Mouse (Mus musculus) adrenal gland, postnatal 14 days (tissue): ENCODE data around the gene Rtn4rl2. TPM values are rescaled to one million over a fixed set of nuclear protein-coding genes. Genes with fewer than 3 reads are reported as not detected.
"Not testable (repeated sequence)": the region's sequence is repeated elsewhere in the genome, so short reads cannot be mapped to it uniquely, and the experiment has no call there.

Source experiments
- DNase-seq: peaks from one replicate; pipeline ENCODE4 v3.0.0; 2021; ENCODE audit warnings: mixed read lengths
- long read RNA-seq, 2 experiments: library from polyadenylated mRNA; stranded (forward); transcript quantifications; one replicate each; pipeline ENCODE4 v2.0.0; 2021
- total RNA-seq: library from RNA; stranded (reverse); gene quantifications from 2 replicates; pipeline ENCODE4 v1.2.3, GENCODE M21; 2021

Gene Rtn4rl2
- total RNA-seq: 1.6 and 2.6 TPM in 2 replicates
- long read RNA-seq, experiment 1, partial matches to known transcripts: 0 of 4 reads
- long read RNA-seq, experiment 1, other reads (novel, unspliced or antisense): 0 of 4 reads
- long read RNA-seq, experiment 2, partial matches to known transcripts: 0 of 2 reads
- long read RNA-seq, experiment 2, other reads (novel, unspliced or antisense): 0 of 2 reads

GRCm38 (mm10) chr2:84886234-84886731 lies at the start of gene Rtn4rl2:
Gene Rtn4rl2, minus strand, starts transcription at chr2:84886710.
- DNase-seq: peak; percentile 19

- DNase-seq: no peak
Measured at GRCm38 (mm10) chr2:84935065-84935464, 48.6 kb upstream of the Rtn4rl2 start.

- no peak for DNase-seq
Measured at GRCm38 (mm10) chr2:84934649-84935007, 48.1 kb upstream of the Rtn4rl2 start.

GRCm38 (mm10) chr2:84933992-84934648 lies 47.6 kb upstream of the Rtn4rl2 start:
- DNase-seq: no peak

GRCm38 (mm10) chr2:84930186-84930585 lies 43.7 kb upstream of the Rtn4rl2 start:
- no peak for DNase-seq

GRCm38 (mm10) chr2:84919601-84920108 lies 33.1 kb upstream of the Rtn4rl2 start:
- DNase-seq: no peak

- DNase-seq: no peak
Measured at GRCm38 (mm10) chr2:84918188-84918587, 31.7 kb upstream of the Rtn4rl2 start.

- DNase-seq: peak; percentile 65
Measured at GRCm38 (mm10) chr2:84916548-84917320, 30.2 kb upstream of the Rtn4rl2 start.

- no peak for DNase-seq
Measured at GRCm38 (mm10) chr2:84915330-84915729, 28.8 kb upstream of the Rtn4rl2 start.

GRCm38 (mm10) chr2:84913881-84914280 lies 27.4 kb upstream of the Rtn4rl2 start:
- DNase-seq: no peak

GRCm38 (mm10) chr2:84912722-84913121 lies 26.2 kb upstream of the Rtn4rl2 start:
- DNase-seq: no peak

GRCm38 (mm10) chr2:84896686-84897085 lies 10.2 kb upstream of the Rtn4rl2 start:
- DNase-seq: not testable (repeated sequence)

GRCm38 (mm10) chr2:84895495-84896198 lies 9.1 kb upstream of the Rtn4rl2 start:
- DNase-seq: no peak

GRCm38 (mm10) chr2:84893359-84893758 lies 6.8 kb upstream of the Rtn4rl2 start:
- no peak for DNase-seq

GRCm38 (mm10) chr2:84890045-84890340 lies 3.5 kb upstream of the Rtn4rl2 start:
- peak; percentile 87 for DNase-seq

GRCm38 (mm10) chr2:84889316-84890044 lies 3.0 kb upstream of the Rtn4rl2 start:
- no peak for DNase-seq

- peak; percentile 87 for DNase-seq
Measured at GRCm38 (mm10) chr2:84888657-84889315, 2.3 kb upstream of the Rtn4rl2 start.

- peak; percentile 46 for DNase-seq
Measured at GRCm38 (mm10) chr2:84887411-84888271, 1.1 kb upstream of the Rtn4rl2 start.

GRCm38 (mm10) chr2:84886821-84887281 lies 341 bp upstream of the Rtn4rl2 start:
- peak; percentile 54 for DNase-seq
